Mouse (Mus musculus) embryonic facial prominence, embryonic 12.5 days (tissue): Measurements from ENCODE around the gene Taar7a. TPM values are rescaled to one million over a fixed set of nuclear protein-coding genes. Genes with fewer than 3 reads are reported as not detected.

Experiments
- polyA plus RNA-seq: library from polyadenylated mRNA; unstranded; fragments of >200 nt; fragmentation: Nextera tagmentation; extraction: Ambion mirVana; gene quantifications from 2 replicates; pipeline ENCODE4 v1.2.1, GENCODE M21; 2016

Taar7a gene
- polyA plus RNA-seq, 1 experiment from 2014 or later = not detected

Other genes with a start within 250 kb of the Taar7a start
- 154 and 172 TPM in 2 replicates for gene Rps12, start 206.2 kb downstream of the Taar7a start, polyA plus RNA-seq
- 22.4 and 24.2 TPM in 2 replicates for gene Slc18b1, start 196.5 kb downstream of the Taar7a start, polyA plus RNA-seq
- gene Vnn3, start 142.0 kb downstream of the Taar7a start, polyA plus RNA-seq = not detected in 2 replicates
- gene Vnn1, start 98.8 kb downstream of the Taar7a start, polyA plus RNA-seq = 1.4 and 1.8 TPM in 2 replicates
- gene Taar1, start 73.1 kb downstream of the Taar7a start, polyA plus RNA-seq = not detected in 2 replicates
- gene Taar2, start 54.9 kb downstream of the Taar7a start, polyA plus RNA-seq = not detected in 2 replicates
- not detected in 2 replicates for gene Taar3, start 43.9 kb downstream of the Taar7a start, polyA plus RNA-seq
- not detected in 2 replicates for gene Taar4, start 33.0 kb downstream of the Taar7a start, polyA plus RNA-seq
- not detected in 2 replicates for gene Taar5, start 22.8 kb downstream of the Taar7a start, polyA plus RNA-seq
- gene Taar6, start 7.8 kb downstream of the Taar7a start, polyA plus RNA-seq = not detected in 2 replicates
- not detected in 2 replicates for gene Taar7b, start 6.5 kb upstream of the Taar7a start, polyA plus RNA-seq
- not detected in 2 replicates for gene Taar7d, start 33.7 kb upstream of the Taar7a start, polyA plus RNA-seq
- gene Taar7e, start 44.1 kb upstream of the Taar7a start, polyA plus RNA-seq = not detected in 2 replicates
- gene Taar7f, start 56.0 kb upstream of the Taar7a start, polyA plus RNA-seq = not detected in 2 replicates
- gene Taar8a, start 83.0 kb upstream of the Taar7a start, polyA plus RNA-seq = not detected in 2 replicates
- gene Taar8b, start 98.8 kb upstream of the Taar7a start, polyA plus RNA-seq = not detected in 2 replicates
- not detected in 2 replicates for gene Taar8c, start 108.4 kb upstream of the Taar7a start, polyA plus RNA-seq
- not detected in 2 replicates for gene Taar9, start 116.1 kb upstream of the Taar7a start, polyA plus RNA-seq
- gene Stx7, start 155.8 kb upstream of the Taar7a start, polyA plus RNA-seq = 71.3 and 74.3 TPM in 2 replicates
- 23.4 and 24.0 TPM in 2 replicates for gene Moxd1, start 230.0 kb upstream of the Taar7a start, polyA plus RNA-seq